Mouse (Mus musculus) lung, postnatal 0 days (tissue): ENCODE results near the gene Rtn4rl2.

Experiments used
- CTCF ChIP-seq: IDR thresholded peaks from 2 replicates; pipeline ENCODE4 v1.5.1; 2016; ENCODE audit warnings: antibody characterized with exemption, mild to moderate bottlenecking
- EP300 ChIP-seq: IDR thresholded peaks from 2 replicates; pipeline ENCODE4 v1.6.1; 2016; ENCODE audit warnings: antibody characterized with exemption, mild to moderate bottlenecking, control low read depth

- TF ChIP-seq CTCF = no peak
- TF ChIP-seq EP300 = peak; percentile 93
Observed at GRCm38 (mm10) chr2:84915330-84915729, 28.8 kb upstream of the Rtn4rl2 start.
